Mouse (Mus musculus) macrophage (primary cell): ENCODE data around the gene Pcna. TPM values are rescaled to one million over a fixed set of nuclear protein-coding genes. Genes with fewer than 3 reads are reported as not detected.
"Not testable (repeated sequence)": the region's sequence is repeated elsewhere in the genome, so short reads cannot be mapped to it uniquely, and the experiment has no call there.

Source experiments
- H3K27ac ChIP-seq: fragments of 350-480 bp; formaldehyde crosslinking; 2 replicates; pipeline ENCODE4 v1.9.0; 2021
- H3K36me3 ChIP-seq: fragments of 350-480 bp; formaldehyde crosslinking; 2 replicates; pipeline ENCODE4 v1.9.0; 2021; ENCODE audit errors: inconsistent target
- H3K4me3 ChIP-seq: fragments of 350-480 bp; formaldehyde crosslinking; 2 replicates; pipeline ENCODE4 v1.9.0; 2021; ENCODE audit errors: inconsistent target
- H3K79me2 ChIP-seq: fragments of 350-480 bp; formaldehyde crosslinking; 2 replicates; pipeline ENCODE4 v1.9.0; 2021; ENCODE audit errors: inconsistent target
- WGBS: methylation state at CpG from one replicate; pipeline ENCODE4 v1.1.7; 2026; ENCODE audit warnings: inconsistent platforms; ENCODE audit not compliant: missing documents; 5-methylcytosine and 5-hydroxymethylcytosine counted together
- polyA plus RNA-seq: library from polyadenylated mRNA; stranded (reverse); fragments of 250-400 nt; gene quantifications from 3 replicates; pipeline ENCODE4 v1.2.4, GENCODE M21; 2018; ENCODE audit warnings: inconsistent platforms

The Pcna gene
- polyA plus RNA-seq, 1 experiment from 2014 or later: 452 TPM

GRCm38 (mm10) chr2:132264266-132264710 is 11.2 kb upstream of the Pcna start:
- Histone ChIP-seq H3K79me2 (peaks cover 60% of the 10 kb centered on the region), H3K27ac (peak overlapping the region; percentile 55), H3K4me3 (peak overlapping the region; percentile 86), H3K36me3 (no peaks in the 10 kb centered on the region)
- WGBS: 18% methylated on average over 6 of the region's 6 CpGs

- Histone ChIP-seq H3K4me3 (peak overlapping the region; percentile 86), H3K79me2 (peaks cover 53% of the 10 kb centered on the region), H3K27ac (peak overlapping the region; percentile 55), H3K36me3 (no peaks in the 10 kb centered on the region)
- WGBS: under 1% methylated on average over 47 of the region's 47 CpGs
These were observed 10.5 kb upstream of the Pcna start for GRCm38 (mm10) chr2:132263421-132264265.

- H3K36me3 ChIP-seq: no peaks in the 10 kb centered on the region
- WGBS: 1% methylated on average over 49 of the region's 49 CpGs
- peaks cover 46% of the 10 kb centered on the region for H3K79me2 ChIP-seq
- H3K4me3 ChIP-seq: peak within 1 kb of the TSS; percentile 86
- peak within 1 kb of the TSS; percentile 55 for H3K27ac ChIP-seq
These were observed 9.8 kb upstream of the Pcna start, which contains the start of gene Cds2 for GRCm38 (mm10) chr2:132262879-132263398. Gene Cds2 (plus strand): TSS chr2:132263148.

GRCm38 (mm10) chr2:132262175-132262574 is 9.1 kb upstream of the Pcna start:
- Histone ChIP-seq H3K79me2 (peaks cover 39% of the 10 kb centered on the region), H3K4me3 (no peak overlapping the region), H3K27ac (no peak overlapping the region), H3K36me3 (no peaks in the 10 kb centered on the region)
- WGBS: 42% methylated on average over 6 of the region's 6 CpGs

- 83% methylated on average over 3 of the region's 3 CpGs for WGBS
- H3K27ac ChIP-seq: no peak overlapping the region
- H3K79me2 ChIP-seq: peaks cover 24% of the 10 kb centered on the region
- no peaks in the 10 kb centered on the region for H3K36me3 ChIP-seq
- H3K4me3 ChIP-seq: no peak overlapping the region
These were observed 7.5 kb upstream of the Pcna start for GRCm38 (mm10) chr2:132260601-132261000.

GRCm38 (mm10) chr2:132257350-132258068 is 4.4 kb upstream of the Pcna start:
- H3K4me3 ChIP-seq: no peak overlapping the region
- no peaks in the 10 kb centered on the region for H3K36me3 ChIP-seq
- 99% methylated on average over 5 of the region's 6 CpGs for WGBS
- H3K79me2 ChIP-seq: peaks cover 15% of the 10 kb centered on the region
- H3K27ac ChIP-seq: no peak overlapping the region

- Histone ChIP-seq H3K4me3 (peak overlapping the region; percentile 73), H3K36me3 (peaks cover 5% of the 10 kb centered on the region; the same call in 1 of the 2 replicates), H3K79me2 (peaks cover 51% of the 10 kb centered on the region), H3K27ac (peak overlapping the region; percentile 62)
- 5% methylated on average over 5 of the region's 7 CpGs for WGBS
These were observed 489 bp upstream of the Pcna start for GRCm38 (mm10) chr2:132253603-132254002.

GRCm38 (mm10) chr2:132251911-132252310 is 1.2 kb downstream of the Pcna start:
- 8% methylated on average over 8 of the region's 8 CpGs for WGBS
- Histone ChIP-seq H3K27ac (peak overlapping the region; percentile 66), H3K4me3 (peak overlapping the region; percentile 73), H3K36me3 (peaks cover 9% of the 10 kb centered on the region; the same call in 1 of the 2 replicates), H3K79me2 (peaks cover 63% of the 10 kb centered on the region)

- H3K27ac ChIP-seq: peak within 1 kb of the TSS; percentile 72
- peaks cover 10% of the 10 kb centered on the region; the same call in 1 of the 2 replicates for H3K36me3 ChIP-seq
- 10% methylated on average over 50 of the region's 50 CpGs for WGBS
- H3K4me3 ChIP-seq: peak within 1 kb of the TSS; percentile 59
- H3K79me2 ChIP-seq: peaks cover 76% of the 10 kb centered on the region
These were observed 5.4 kb downstream of the Pcna start, which contains the start of gene Tmem230 for GRCm38 (mm10) chr2:132247539-132248313. Gene Tmem230 (minus strand): TSS chr2:132247807.

GRCm38 (mm10) chr2:132243370-132243769 is 9.7 kb downstream of the Pcna start:
- Histone ChIP-seq H3K36me3 (peaks cover 16% of the 10 kb centered on the region; the same call in 1 of the 2 replicates), H3K79me2 (peaks cover 35% of the 10 kb centered on the region), H3K27ac (no peak overlapping the region), H3K4me3 (no peak overlapping the region)
- 71% methylated on average over 3 of the region's 3 CpGs for WGBS

- Histone ChIP-seq H3K36me3 (peaks cover 14% of the 10 kb centered on the region; the same call in 1 of the 2 replicates), H3K79me2 (peaks cover 11% of the 10 kb centered on the region; the same call in 1 of the 2 replicates)
- H3K27ac ChIP-seq, H3K4me3 ChIP-seq: not testable (repeated sequence)
- 78% methylated on average over 1 of the region's 10 CpGs for WGBS
These were observed 12.7 kb downstream of the Pcna start for GRCm38 (mm10) chr2:132240457-132240856.

- H3K27ac ChIP-seq, H3K79me2 ChIP-seq, H3K4me3 ChIP-seq: not testable (repeated sequence)
- 83% methylated on average over 2 of the region's 3 CpGs for WGBS
- peaks cover 14% of the 10 kb centered on the region; the same call in 1 of the 2 replicates for H3K36me3 ChIP-seq
These were observed 13.7 kb downstream of the Pcna start for GRCm38 (mm10) chr2:132239434-132239833.

GRCm38 (mm10) chr2:132235975-132236374 is 17.1 kb downstream of the Pcna start:
- 68% methylated on average over 7 of the region's 7 CpGs for WGBS
- Histone ChIP-seq H3K36me3 (peaks cover 2% of the 10 kb centered on the region; the same call in 1 of the 2 replicates), H3K4me3 (no peak overlapping the region), H3K27ac (no peak overlapping the region), H3K79me2 (no peaks in the 10 kb centered on the region)

- WGBS: 67% methylated on average over 2 of the region's 2 CpGs
- Histone ChIP-seq H3K36me3 (no peaks in the 10 kb centered on the region), H3K4me3 (no peak overlapping the region), H3K79me2 (no peaks in the 10 kb centered on the region), H3K27ac (peak overlapping the region; percentile 10; the same call in 1 of the 2 replicates)
These were observed 17.8 kb downstream of the Pcna start for GRCm38 (mm10) chr2:132235291-132235690.
